Mouse (Mus musculus) ES-E14 (cell line): ENCODE measurements around the gene Dgkb. TPM values are rescaled to one million over a fixed set of nuclear protein-coding genes. Genes with fewer than 3 reads are reported as not detected.

Experiments used
- DNase-seq: peaks from one replicate; pipeline ENCODE4 v3.0.0-alpha.2; 2013; ENCODE audit warnings: low read depth, low spot score
- H3K27ac ChIP-seq: 2 replicates; pipeline ENCODE4 v1.5.1; 2012; ENCODE audit warnings: low read depth, mild to moderate bottlenecking, low read length, moderate library complexity, mixed read lengths; ENCODE audit not compliant: poor library complexity, insufficient read depth, severe bottlenecking
- H3K36me3 ChIP-seq: 2 replicates; pipeline ENCODE4 v1.6.1; 2012; ENCODE audit warnings: mild to moderate bottlenecking, low read length, moderate library complexity, mixed read lengths; ENCODE audit not compliant: control insufficient read depth, poor library complexity, insufficient read depth, severe bottlenecking
- H3K4me1 ChIP-seq, 2 experiments: fragments of 150-350 bp in 1 of 2; sonication (generic) in 1 of 2; 2 replicates each; pipeline ENCODE4 v1.6.1; 2012; ENCODE audit warnings: low read length in 2 of 2, mild to moderate bottlenecking in 1 of 2, mixed read lengths in 1 of 2; ENCODE audit not compliant: control insufficient read depth in 2 of 2, insufficient read depth in 2 of 2, poor library complexity in 1 of 2
- H3K4me3 ChIP-seq, 2 experiments: fragments of 150-350 bp in 1 of 2; sonication (generic) in 1 of 2; 2 replicates each; pipeline ENCODE4 v1.5.1; 2012; ENCODE audit warnings: low read length in 2 of 2, low read depth in 1 of 2, mild to moderate bottlenecking in 1 of 2, mixed read lengths in 1 of 2; ENCODE audit not compliant: insufficient read depth in 1 of 2, poor library complexity in 1 of 2, severe bottlenecking in 1 of 2
- H3K9ac ChIP-seq: 2 replicates; pipeline ENCODE4 v1.6.1; 2012; ENCODE audit warnings: low read depth, mild to moderate bottlenecking, low read length, mixed read lengths; ENCODE audit not compliant: poor library complexity, insufficient read depth, severe bottlenecking
- H3K9me3 ChIP-seq: fragments of 150-350 bp; sonication (generic); 2 replicates; pipeline ENCODE4 v1.6.1; 2012; ENCODE audit warnings: low read depth, mild to moderate bottlenecking, low read length; ENCODE audit not compliant: control insufficient read depth, insufficient read depth
- CHD2 ChIP-seq: IDR thresholded peaks from 2 replicates; pipeline ENCODE4 v1.6.1; 2014; ENCODE audit warnings: mild to moderate bottlenecking, low read depth, low read length, inconsistent platforms
- HCFC1 ChIP-seq: IDR thresholded peaks from 2 replicates; pipeline ENCODE4 v1.6.1; 2012; ENCODE audit warnings: low read length, inconsistent platforms, borderline replicate concordance; ENCODE audit not compliant: insufficient read depth
- MAFK ChIP-seq: IDR thresholded peaks from 2 replicates; pipeline ENCODE4 v1.6.1; 2014; ENCODE audit warnings: mild to moderate bottlenecking, low read depth, low read length, inconsistent platforms; ENCODE audit not compliant: insufficient read depth
- ZC3H11A ChIP-seq: IDR thresholded peaks from 2 replicates; pipeline ENCODE4 v1.6.1; 2012; ENCODE audit warnings: low read depth, mild to moderate bottlenecking, inconsistent platforms, low read length, borderline replicate concordance
- ZNF384 ChIP-seq: IDR thresholded peaks from 2 replicates; pipeline ENCODE4 v1.6.1; 2012; ENCODE audit warnings: low read depth, low read length, inconsistent platforms
- in situ Hi-C, 2 experiments: fragments of 600-800 bp; cut with MboI; formaldehyde crosslinking; loops; one replicate each; pipeline ENCODE4 v1.15.1; 2025; ENCODE audit warnings: low sequenced_read_pairs in 2 of 2, inconsistent platforms in 1 of 2; ENCODE audit not compliant: unreplicated experiment in 2 of 2
- total RNA-seq: library from RNA; depleted of rRNA; stranded (reverse); fragments of 300-350 nt; gene quantifications from 2 replicates; pipeline ENCODE4 v1.2.3, GENCODE M21; 2012

The Dgkb gene
- total RNA-seq, 1 experiment: 0.36 TPM

DNA sequence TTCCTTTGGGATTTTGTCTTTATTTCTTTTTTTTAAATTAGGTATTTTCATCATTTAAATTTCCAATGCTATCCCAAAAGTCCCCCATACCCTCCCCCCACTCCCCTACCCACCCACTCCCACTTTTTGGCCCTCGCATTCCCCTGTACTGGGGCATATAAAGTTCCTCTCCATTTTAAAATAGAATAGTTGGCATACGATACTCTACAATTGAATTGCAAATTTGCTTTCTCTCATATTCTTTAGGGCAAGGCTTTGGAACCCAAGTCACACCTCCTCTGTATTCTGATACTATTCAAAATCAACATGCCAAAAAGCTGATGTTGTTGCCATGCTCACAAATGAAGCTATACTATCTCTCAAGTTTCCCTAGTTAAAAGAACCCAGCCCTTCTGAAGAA lies 679.7 kb downstream of the Dgkb start:
- DNase-seq: no peak
- in situ Hi-C loops: no loop called here
- H3K4me3 ChIP-seq: no peak overlapping the region
- no peaks in the 10 kb centered on the region for H3K36me3 ChIP-seq
- H3K9ac ChIP-seq: no peak overlapping the region
- H3K9me3 ChIP-seq: no peaks in the 10 kb centered on the region
- no peak overlapping the region for H3K27ac ChIP-seq
- TF ChIP-seq ZC3H11A: no peak
- no peak for TF ChIP-seq HCFC1
- no peak for TF ChIP-seq ZNF384
- TF ChIP-seq CHD2: no peak
- TF ChIP-seq MAFK: no peak
- H3K4me1 ChIP-seq: no peaks in the 10 kb centered on the region

DNA sequence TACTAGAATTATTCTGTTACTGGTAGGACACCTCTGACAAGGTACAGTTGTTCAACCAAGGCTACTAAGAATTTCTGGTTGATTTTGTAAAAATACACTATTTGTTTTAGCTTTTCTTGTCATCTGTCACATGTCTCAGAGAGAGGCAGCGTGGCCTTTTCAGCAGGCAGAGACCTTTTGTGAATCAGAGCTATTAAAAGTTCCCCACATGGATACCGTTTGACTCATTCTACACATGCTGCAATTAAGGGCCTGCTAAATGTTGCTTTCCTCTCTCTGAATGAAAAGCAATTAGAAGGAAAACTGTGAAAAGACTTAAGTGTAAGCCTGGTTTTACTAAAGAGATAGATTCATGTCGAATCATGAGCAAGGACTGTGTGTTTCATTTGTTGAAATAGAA lies 683.4 kb downstream of the Dgkb start:
- H3K9me3 ChIP-seq: no peaks in the 10 kb centered on the region
- H3K9ac ChIP-seq: no peak overlapping the region
- H3K4me1 ChIP-seq: no peaks in the 10 kb centered on the region
- DNase-seq: no peak
- H3K4me3 ChIP-seq: no peak overlapping the region
- TF ChIP-seq CHD2: no peak
- TF ChIP-seq MAFK: no peak
- TF ChIP-seq ZC3H11A: no peak
- TF ChIP-seq ZNF384: no peak
- in situ Hi-C loops: no loop called here
- no peaks in the 10 kb centered on the region for H3K36me3 ChIP-seq
- no peak overlapping the region for H3K27ac ChIP-seq

DNA sequence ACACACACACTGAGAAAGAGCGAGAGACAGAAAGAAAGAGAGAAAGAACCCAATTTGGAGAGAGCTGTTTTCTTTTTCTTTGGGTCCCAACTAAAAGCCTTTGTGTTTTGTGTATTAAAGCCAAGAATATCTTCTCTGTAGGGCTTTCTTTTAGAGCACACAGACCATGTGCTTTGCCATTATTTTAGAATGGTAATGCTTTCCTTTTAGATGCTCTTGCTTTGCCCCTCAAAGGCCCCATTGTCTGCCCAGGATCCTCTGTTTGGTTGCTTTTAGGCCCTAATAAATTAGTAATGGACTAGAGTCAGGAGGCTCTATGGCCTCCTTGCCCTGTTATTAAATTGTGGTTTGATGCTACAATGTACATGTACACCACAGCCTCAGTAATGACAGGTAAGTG lies 690.7 kb downstream of the Dgkb start:
- Histone ChIP-seq H3K4me1 (no peaks in the 10 kb centered on the region), H3K9ac (no peak overlapping the region), H3K4me3 (no peak overlapping the region), H3K27ac (no peak overlapping the region), H3K9me3 (no peaks in the 10 kb centered on the region), H3K36me3 (no peaks in the 10 kb centered on the region)
- in situ Hi-C loops: no loop called here
- TF ChIP-seq MAFK (no peak), CHD2 (no peak), ZNF384 (no peak), HCFC1 (no peak), ZC3H11A (no peak)
- DNase-seq: no peak

DNA sequence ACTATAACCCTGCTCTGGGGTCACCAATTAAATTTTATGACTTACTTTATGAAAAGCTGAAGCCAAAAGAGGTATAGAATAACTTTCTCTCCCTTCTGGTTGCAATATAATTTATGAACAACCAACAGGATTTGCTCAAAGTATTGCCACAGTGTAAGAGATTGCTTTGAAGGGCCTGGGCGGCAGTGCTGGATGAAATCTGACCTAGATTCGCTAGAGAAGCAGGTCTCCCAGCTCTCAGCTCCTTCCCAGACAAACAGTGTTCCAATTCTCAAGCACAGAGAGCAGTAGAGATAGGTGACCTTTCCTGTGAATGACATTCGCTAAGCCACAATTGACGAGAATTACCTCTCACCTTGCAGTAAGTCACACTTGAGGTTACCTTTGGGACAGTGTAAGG lies 727.9 kb downstream of the Dgkb start:
- Histone ChIP-seq H3K9me3 (no peaks in the 10 kb centered on the region), H3K9ac (no peak overlapping the region), H3K4me3 (no peak overlapping the region), H3K27ac (no peak overlapping the region), H3K4me1 (no peaks in the 10 kb centered on the region), H3K36me3 (no peaks in the 10 kb centered on the region)
- TF ChIP-seq ZNF384: no peak
- in situ Hi-C loops: no loop called here
- DNase-seq: no peak

DNA sequence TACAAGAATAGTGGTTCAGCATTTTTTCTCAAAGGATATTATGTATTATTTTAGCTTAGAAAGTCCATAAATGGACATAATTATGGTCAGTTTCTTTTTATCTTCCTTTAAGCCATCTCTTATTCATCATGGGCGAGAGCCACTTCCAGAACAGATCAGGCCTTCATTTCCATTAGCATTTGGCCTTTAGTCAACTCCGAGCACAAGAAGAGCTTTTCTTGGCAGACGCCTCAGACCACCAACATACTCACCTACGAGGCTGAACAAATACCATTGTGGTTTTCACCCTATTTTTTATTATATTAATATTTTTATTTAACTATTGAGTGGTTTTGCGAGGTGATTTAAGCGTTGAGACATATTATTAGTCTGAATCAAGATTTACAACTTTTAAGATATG lies 759.6 kb downstream of the Dgkb start:
- DNase-seq: no peak
- in situ Hi-C loops: no loop called here
- H3K9ac ChIP-seq: no peak overlapping the region
- H3K9me3 ChIP-seq: no peaks in the 10 kb centered on the region
- no peak overlapping the region for H3K4me3 ChIP-seq
- no peak overlapping the region for H3K27ac ChIP-seq
- H3K36me3 ChIP-seq: no peaks in the 10 kb centered on the region
- no peaks in the 10 kb centered on the region for H3K4me1 ChIP-seq
- TF ChIP-seq MAFK (no peak), HCFC1 (no peak), CHD2 (no peak), ZNF384 (no peak), ZC3H11A (no peak)
